Mouse (Mus musculus): ENCODE measurements at regions not wholly inside any gene's neighbourhood (a gene's known extent, or its start where the extent isn't known, plus 50 kb on each side); places are given as distances from the start of the nearest gene placed in this dataset.

DNA sequence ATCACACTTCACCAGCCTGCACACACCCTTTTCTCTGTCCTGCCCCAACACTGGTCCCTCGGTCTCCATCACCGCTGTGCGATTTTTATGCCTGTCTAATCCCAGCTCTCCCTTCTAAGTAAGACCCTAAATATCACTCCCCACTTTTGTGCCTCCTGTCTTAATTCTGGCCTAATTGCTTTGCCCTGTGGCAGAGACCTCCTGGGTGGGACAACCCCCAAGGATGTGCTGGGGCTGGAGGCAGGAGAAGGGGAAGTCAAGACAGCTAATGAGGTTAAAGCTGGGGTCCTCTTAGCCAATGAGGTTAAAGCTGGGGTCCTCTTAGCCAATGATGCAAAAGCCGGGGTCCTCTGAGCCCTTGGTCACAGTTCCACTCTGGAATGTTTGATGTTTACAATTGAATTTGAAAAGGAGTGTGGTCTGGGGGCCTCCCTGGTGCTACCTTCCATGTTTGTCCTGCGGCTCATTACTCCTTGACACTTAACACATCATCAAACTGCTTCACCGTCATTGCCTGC lies 290.5 kb upstream of the Tbx3 start:
- H3K4me3 ChIP-seq (ENCODE audit: insufficient read depth in 1 of 2, low read depth in 2 of 2, low read length in 2 of 2): no peak overlapping the region
- H3K36me3 ChIP-seq (replicated peaks; ENCODE audit: control insufficient read depth, insufficient read depth, low read depth): no peaks in the 10 kb centered on the region
- 53% methylated on average over 6 of the region's 6 CpGs for WGBS (ENCODE audit: insufficient replicate concordance)
- H3K4me2 ChIP-seq (ENCODE audit: low read depth): no peak overlapping the region
- H3K27me3 ChIP-seq (ENCODE audit: control insufficient read depth, insufficient read depth, low read length): no peaks in the 10 kb centered on the region
- ATAC-seq (ENCODE audit: insufficient read depth) (no peak), DNase-seq (ENCODE audit: low read depth in 3 of 3, low spot score in 3 of 3) (no peak)
- TF ChIP-seq CTCF (IDR thresholded peaks at IDR 0.05; ENCODE audit: low read depth): no peak
- TF ChIP-seq EP300 (IDR thresholded peaks at IDR 0.05; ENCODE audit: low read depth): no peak
- H3K9me3 ChIP-seq (ENCODE audit: control insufficient read depth, low read length): no peaks in the 10 kb centered on the region
- no peak overlapping the region for H3K9ac ChIP-seq (replicated peaks)
- H3K4me1 ChIP-seq (replicated peaks; ENCODE audit: control insufficient read depth in 2 of 2, insufficient read depth in 2 of 2, low read length in 1 of 2): peaks cover 0 to 4% of the 10 kb centered on the region in 2 experiments; a peak in 2 of 4 replicates
- H3K27ac ChIP-seq: no peak overlapping the region

DNA sequence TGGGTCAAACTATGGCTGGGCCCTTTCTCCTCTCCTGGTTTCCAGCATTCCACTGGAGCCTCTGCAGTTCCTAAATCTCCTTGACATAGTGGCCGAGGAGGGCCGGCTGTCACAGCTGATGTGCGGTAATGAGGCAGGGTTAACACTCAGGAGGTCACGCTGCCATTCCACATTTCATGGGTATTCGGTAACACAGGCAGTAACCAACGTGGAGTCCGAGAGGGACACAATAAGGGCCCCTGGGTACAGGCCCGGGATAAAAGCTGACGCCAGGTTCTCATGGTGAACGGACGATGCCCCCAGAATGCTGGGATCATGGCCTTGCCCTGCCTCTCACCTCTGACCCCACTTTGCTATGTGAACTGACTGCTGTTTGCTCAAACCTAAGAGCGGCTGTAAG lies 289.0 kb upstream of the Tbx3 start:
- Histone ChIP-seq H3K4me2 (ENCODE audit: low read depth) (no peak overlapping the region), H3K27ac (no peak overlapping the region), H3K9ac (replicated peaks) (no peak overlapping the region), H3K36me3 (replicated peaks; ENCODE audit: control insufficient read depth, insufficient read depth, low read depth) (no peaks in the 10 kb centered on the region), H3K4me1 (replicated peaks; ENCODE audit: control insufficient read depth in 2 of 2, insufficient read depth in 2 of 2, low read length in 1 of 2) (peaks cover 0 to 8% of the 10 kb centered on the region in 2 experiments; a peak in 2 of 4 replicates), H3K27me3 (ENCODE audit: control insufficient read depth, insufficient read depth, low read length) (no peaks in the 10 kb centered on the region), H3K9me3 (ENCODE audit: control insufficient read depth, low read length) (no peaks in the 10 kb centered on the region), H3K4me3 (ENCODE audit: insufficient read depth in 1 of 2, low read depth in 2 of 2, low read length in 2 of 2) (no peak overlapping the region)
- WGBS (ENCODE audit: insufficient replicate concordance): 75% methylated on average over 12 of the region's 12 CpGs
- TF ChIP-seq EP300 (IDR thresholded peaks at IDR 0.05; ENCODE audit: low read depth): no peak
- no peak for TF ChIP-seq CTCF (IDR thresholded peaks at IDR 0.05; ENCODE audit: low read depth)
- DNase-seq (ENCODE audit: low read depth in 3 of 3, low spot score in 3 of 3) (no peak), ATAC-seq (ENCODE audit: insufficient read depth) (no peak)

GRCm38 (mm10) chr5:119385506-119385905 lies 285.0 kb upstream of the Tbx3 start:
- WGBS (ENCODE audit: insufficient replicate concordance): 62% methylated on average over 10 of the region's 10 CpGs
- no peaks in the 10 kb centered on the region for H3K36me3 ChIP-seq (replicated peaks; ENCODE audit: control insufficient read depth, insufficient read depth, low read depth)
- no peak overlapping the region for H3K4me3 ChIP-seq (ENCODE audit: insufficient read depth in 1 of 2, low read depth in 2 of 2, low read length in 2 of 2)
- no peaks in the 10 kb centered on the region for H3K9me3 ChIP-seq (ENCODE audit: control insufficient read depth, low read length)
- H3K27ac ChIP-seq: no peak overlapping the region
- TF ChIP-seq EP300 (IDR thresholded peaks at IDR 0.05; ENCODE audit: low read depth) (no peak), CTCF (IDR thresholded peaks at IDR 0.05; ENCODE audit: low read depth) (no peak)
- peaks cover 0 to 4% of the 10 kb centered on the region in 2 experiments; a peak in 2 of 4 replicates for H3K4me1 ChIP-seq (replicated peaks; ENCODE audit: control insufficient read depth in 2 of 2, insufficient read depth in 2 of 2, low read length in 1 of 2)
- no peak overlapping the region for H3K4me2 ChIP-seq (ENCODE audit: low read depth)
- no peaks in the 10 kb centered on the region for H3K27me3 ChIP-seq (ENCODE audit: control insufficient read depth, insufficient read depth, low read length)
- ATAC-seq (ENCODE audit: insufficient read depth): no peak
- no peak for DNase-seq (ENCODE audit: low read depth in 3 of 3, low spot score in 3 of 3)
- no peak overlapping the region for H3K9ac ChIP-seq (replicated peaks)

GRCm38 (mm10) chr5:119386821-119387220 lies 283.6 kb upstream of the Tbx3 start:
- peaks cover 0 to 4% of the 10 kb centered on the region in 2 experiments; a peak in 2 of 4 replicates for H3K4me1 ChIP-seq (replicated peaks; ENCODE audit: control insufficient read depth in 2 of 2, insufficient read depth in 2 of 2, low read length in 1 of 2)
- 66% methylated on average over 8 of the region's 8 CpGs for WGBS (ENCODE audit: insufficient replicate concordance)
- no peaks in the 10 kb centered on the region for H3K36me3 ChIP-seq (replicated peaks; ENCODE audit: control insufficient read depth, insufficient read depth, low read depth)
- H3K27ac ChIP-seq: no peak overlapping the region
- ATAC-seq (ENCODE audit: insufficient read depth) (no peak), DNase-seq (ENCODE audit: low read depth in 3 of 3, low spot score in 3 of 3) (no peak)
- H3K27me3 ChIP-seq (ENCODE audit: control insufficient read depth, insufficient read depth, low read length): no peaks in the 10 kb centered on the region
- H3K9ac ChIP-seq (replicated peaks): no peak overlapping the region
- H3K4me3 ChIP-seq (ENCODE audit: insufficient read depth in 1 of 2, low read depth in 2 of 2, low read length in 2 of 2): no peak overlapping the region
- H3K9me3 ChIP-seq (ENCODE audit: control insufficient read depth, low read length): no peaks in the 10 kb centered on the region
- no peak overlapping the region for H3K4me2 ChIP-seq (ENCODE audit: low read depth)
- TF ChIP-seq CTCF (IDR thresholded peaks at IDR 0.05; ENCODE audit: low read depth) (no peak), EP300 (IDR thresholded peaks at IDR 0.05; ENCODE audit: low read depth) (no peak)

- DNase-seq (ENCODE audit: low read depth in 3 of 3, low spot score in 3 of 3) (no peak), ATAC-seq (ENCODE audit: insufficient read depth) (no peak)
- H3K27ac ChIP-seq: no peak overlapping the region
- no peak overlapping the region for H3K4me2 ChIP-seq (ENCODE audit: low read depth)
- H3K27me3 ChIP-seq (ENCODE audit: control insufficient read depth, insufficient read depth, low read length): no peaks in the 10 kb centered on the region
- H3K36me3 ChIP-seq (replicated peaks; ENCODE audit: control insufficient read depth, insufficient read depth, low read depth): no peaks in the 10 kb centered on the region
- no peak for TF ChIP-seq EP300 (IDR thresholded peaks at IDR 0.05; ENCODE audit: low read depth)
- no peak for TF ChIP-seq CTCF (IDR thresholded peaks at IDR 0.05; ENCODE audit: low read depth)
- no peaks in the 10 kb centered on the region for H3K9me3 ChIP-seq (ENCODE audit: control insufficient read depth, low read length)
- H3K4me3 ChIP-seq (ENCODE audit: insufficient read depth in 1 of 2, low read depth in 2 of 2, low read length in 2 of 2): no peak overlapping the region
- H3K9ac ChIP-seq (replicated peaks): no peak overlapping the region
- peaks cover 0 to 4% of the 10 kb centered on the region in 2 experiments; a peak in 2 of 4 replicates for H3K4me1 ChIP-seq (replicated peaks; ENCODE audit: control insufficient read depth in 2 of 2, insufficient read depth in 2 of 2, low read length in 1 of 2)
- WGBS (ENCODE audit: insufficient replicate concordance): 47% methylated on average over 2 of the region's 2 CpGs
Observed at GRCm38 (mm10) chr5:119387261-119387660, 283.2 kb upstream of the Tbx3 start.
